Comparison of ENCODE assay signal across 9 mouse cellular contexts in the genomic region with DNA sequence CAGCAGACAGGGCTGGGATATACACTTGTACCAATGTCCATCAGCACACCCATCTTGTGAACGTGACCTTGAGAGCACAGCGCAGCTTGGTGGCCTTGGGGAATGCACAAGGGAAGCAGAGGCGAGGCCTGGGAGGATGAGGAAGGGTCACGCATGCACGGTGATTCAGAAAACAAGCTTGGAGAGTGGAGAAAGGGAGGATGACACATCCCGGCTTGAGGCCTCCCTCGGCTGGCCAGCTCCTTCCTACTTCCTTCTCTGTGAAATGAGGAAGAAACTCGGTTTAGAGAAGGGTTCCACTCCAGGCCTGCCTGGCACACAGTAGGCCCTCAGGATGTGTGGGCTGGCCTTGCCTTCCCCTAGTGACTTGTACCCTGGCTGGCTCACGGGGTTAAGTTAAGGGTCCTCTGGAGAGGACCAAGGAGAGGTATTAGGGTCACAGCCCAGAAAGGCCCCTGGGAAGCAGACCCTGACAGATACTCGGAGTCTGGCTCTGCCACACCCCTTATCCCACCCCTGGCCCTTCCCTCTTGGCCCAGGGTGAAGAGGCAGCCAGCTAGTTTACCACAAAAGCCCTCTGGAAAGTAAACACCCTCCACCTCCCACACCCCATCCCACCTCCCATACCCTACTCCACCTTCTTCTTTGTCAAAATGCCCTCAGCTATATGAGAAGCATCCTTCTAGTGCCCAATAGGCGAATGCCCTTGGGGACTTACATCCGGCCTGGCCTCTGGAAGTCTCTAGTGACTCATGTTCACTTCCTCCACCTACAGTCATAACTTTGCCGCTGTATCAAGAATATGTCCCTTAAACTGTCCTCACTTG. TPM values are rescaled to one million over a fixed set of nuclear protein-coding genes. Genes with fewer than 3 reads are reported as not detected.
DNase-seq lines count a peak whose midpoint lies in the region; ATAC-seq lines count a peak whose summit lies in the region.
"Had no signal": no experiment of that assay in that cellular context is flagged by ENCODE, and none has a peak within 500 bp of the region (broad histone marks: within the 10 kb centered on the region; RNA-seq: fewer than 3 reads in every experiment).

No protein-coding gene starts in this region.

- no peak overlapping the region for H3K27ac ChIP-seq in hindbrain, embryonic 15.5 days (replicated peaks)
- no peak overlapping the region for H3K27ac ChIP-seq in hindbrain, embryonic 11.5 days (ENCODE audit: low read depth, low read length)
- H3K27ac ChIP-seq in heart, embryonic 15.5 days: peak overlapping the region; percentile 58
- H3K27ac ChIP-seq in stomach, embryonic 15.5 days: 0 out of 2 replicates have a peak overlapping the region, but pooled peaks have one; percentile 35
- H3K27ac ChIP-seq in forebrain, embryonic 16.5 days (ENCODE audit: low read length): no peak overlapping the region

- H3K27me3 ChIP-seq in hindbrain, embryonic 15.5 days: no peaks in the 10 kb centered on the region
- H3K27me3 ChIP-seq in hindbrain, embryonic 11.5 days (ENCODE audit: control insufficient read depth, insufficient read depth, low read length): no peaks in the 10 kb centered on the region
- H3K27me3 ChIP-seq in heart, embryonic 15.5 days: no peaks in the 10 kb centered on the region
- H3K27me3 ChIP-seq in stomach, embryonic 15.5 days (replicated peaks): no peaks in the 10 kb centered on the region
- no peaks in the 10 kb centered on the region for H3K27me3 ChIP-seq in forebrain, embryonic 16.5 days (replicated peaks; ENCODE audit: control insufficient read depth, insufficient read depth, low read length)

- no peaks in the 10 kb centered on the region for H3K36me3 ChIP-seq in hindbrain, embryonic 15.5 days
- no peaks in the 10 kb centered on the region for H3K36me3 ChIP-seq in hindbrain, embryonic 11.5 days (ENCODE audit: control insufficient read depth, insufficient read depth, low read length)
- no peaks in the 10 kb centered on the region for H3K36me3 ChIP-seq in heart, embryonic 15.5 days
- H3K36me3 ChIP-seq in stomach, embryonic 15.5 days: no peaks in the 10 kb centered on the region
- no peaks in the 10 kb centered on the region for H3K36me3 ChIP-seq in forebrain, embryonic 16.5 days (ENCODE audit: control insufficient read depth, insufficient read depth)
- H3K36me3 ChIP-seq: forebrain, embryonic 10.5 days had no signal

- no peak for DNase-seq in hindbrain, embryonic 11.5 days (ENCODE audit: low spot score)
- DNase-seq in ovary, postnatal 36 days (ENCODE audit: low spot score): peak; percentile 38
- DNase-seq in ovary, postnatal 14 days (ENCODE audit: low spot score): no peak
- DNase-seq in frontal cortex, postnatal 36 days (ENCODE audit: low spot score in 2 of 2): no peak

- WGBS in hindbrain, embryonic 15.5 days: 71% methylated on average over 13 of the region's 13 CpGs
- 73% methylated on average over 13 of the region's 13 CpGs for WGBS in hindbrain, embryonic 11.5 days
- 63% methylated on average over 13 of the region's 13 CpGs for WGBS in heart, embryonic 15.5 days
- 65% methylated on average over 13 of the region's 13 CpGs for WGBS in stomach, embryonic 15.5 days
- 78% methylated on average over 13 of the region's 13 CpGs for WGBS in forebrain, embryonic 16.5 days

- no peaks in the 10 kb centered on the region for H3K9me3 ChIP-seq in hindbrain, embryonic 15.5 days
- H3K9me3 ChIP-seq in hindbrain, embryonic 11.5 days (ENCODE audit: control insufficient read depth, low read length): no peaks in the 10 kb centered on the region
- H3K9me3 ChIP-seq in heart, embryonic 15.5 days (replicated peaks): no peaks in the 10 kb centered on the region
- H3K9me3 ChIP-seq in stomach, embryonic 15.5 days: no peaks in the 10 kb centered on the region
- no peaks in the 10 kb centered on the region for H3K9me3 ChIP-seq in forebrain, embryonic 16.5 days (ENCODE audit: control insufficient read depth, low read length)
- H3K9me3 ChIP-seq: forebrain, embryonic 10.5 days had no signal

- ATAC-seq in hindbrain, embryonic 15.5 days (ENCODE audit: low FRiP score, low read depth): peak; percentile 40
- ATAC-seq in hindbrain, embryonic 11.5 days (ENCODE audit: low FRiP score): no peak
- 0 out of 2 replicates have a peak, but pooled peaks have one; percentile 21 for ATAC-seq in heart, embryonic 15.5 days (replicated peaks; ENCODE audit: insufficient number of reproducible peaks, insufficient read depth, low FRiP score, low read depth)
- 0 out of 2 replicates have a peak, but pooled peaks have one; percentile 16 for ATAC-seq in stomach, embryonic 15.5 days (ENCODE audit: insufficient read depth, low FRiP score, low read depth)
- no peak for ATAC-seq in forebrain, embryonic 16.5 days

- peaks cover 4% of the 10 kb centered on the region; the same call in 1 of the 2 replicates for H3K4me1 ChIP-seq in hindbrain, embryonic 15.5 days (replicated peaks)
- H3K4me1 ChIP-seq in hindbrain, embryonic 11.5 days (replicated peaks; ENCODE audit: control insufficient read depth, insufficient read depth, low read length): no peaks in the 10 kb centered on the region
- H3K4me1 ChIP-seq in heart, embryonic 15.5 days (replicated peaks): peaks cover 18% of the 10 kb centered on the region
- H3K4me1 ChIP-seq in stomach, embryonic 15.5 days: no peaks in the 10 kb centered on the region; the same call in 1 of the 2 replicates
- H3K4me1 ChIP-seq in forebrain, embryonic 16.5 days (replicated peaks; ENCODE audit: control insufficient read depth, insufficient read depth, low read length): 0 out of 2 replicates have a peak, but pooled peaks cover 3% of the 10 kb centered on the region

- H3K9ac ChIP-seq in hindbrain, embryonic 15.5 days: no peak overlapping the region
- no peak overlapping the region for H3K9ac ChIP-seq in hindbrain, embryonic 11.5 days (ENCODE audit: low read depth, low read length)
- no peak overlapping the region for H3K9ac ChIP-seq in heart, embryonic 15.5 days
- H3K9ac ChIP-seq in stomach, embryonic 15.5 days: no peak overlapping the region
- no peak overlapping the region for H3K9ac ChIP-seq in forebrain, embryonic 16.5 days (replicated peaks; ENCODE audit: low read depth, low read length)

- H3K4me3 ChIP-seq in hindbrain, embryonic 15.5 days: no peak overlapping the region
- no peak overlapping the region for H3K4me3 ChIP-seq in hindbrain, embryonic 11.5 days (ENCODE audit: low read depth, low read length)
- no peak overlapping the region for H3K4me3 ChIP-seq in heart, embryonic 15.5 days
- no peak overlapping the region for H3K4me3 ChIP-seq in stomach, embryonic 15.5 days (replicated peaks)
- no peak overlapping the region for H3K4me3 ChIP-seq in forebrain, embryonic 16.5 days (replicated peaks; ENCODE audit: low read length)
- H3K4me3 ChIP-seq: forebrain, embryonic 10.5 days had no signal

- no peak overlapping the region for H3K4me2 ChIP-seq in hindbrain, embryonic 15.5 days
- H3K4me2 ChIP-seq in hindbrain, embryonic 11.5 days (replicated peaks; ENCODE audit: low read depth, low read length): no peak overlapping the region
- no peak overlapping the region for H3K4me2 ChIP-seq in heart, embryonic 15.5 days
- no peak overlapping the region for H3K4me2 ChIP-seq in stomach, embryonic 15.5 days
- no peak overlapping the region for H3K4me2 ChIP-seq in forebrain, embryonic 16.5 days (ENCODE audit: low read length)

RNA-seq across cellular contexts. Expression of a gene that starts 38.3 kb away (rescaled TPM):
- polyA plus RNA-seq in hindbrain, embryonic 15.5 days (2015; fragmentation: Nextera tagmentation; extraction: Ambion mirVana): 0.39 and 0.54 TPM in 2 replicates
- 0.39 and 0.73 TPM in 2 replicates for polyA plus RNA-seq in hindbrain, embryonic 11.5 days (2014; fragmentation: Nextera tagmentation; extraction: Ambion mirVana)
- 2.2 and 3.5 TPM in 2 replicates for polyA plus RNA-seq in heart, embryonic 15.5 days (2015; fragmentation: Nextera tagmentation; extraction: Ambion mirVana)
- 3.0 and 4.9 TPM in 2 replicates for polyA plus RNA-seq in stomach, embryonic 15.5 days (2015; fragmentation: Nextera tagmentation; extraction: Ambion mirVana)
- not detected in 2 replicates for polyA plus RNA-seq in forebrain, embryonic 16.5 days (2015; fragmentation: Nextera tagmentation; extraction: Ambion mirVana)

RNA-seq across cellular contexts. Expression of a gene that starts 41.7 kb away (rescaled TPM):
- 40.5 TPM in 2 replicates for polyA plus RNA-seq in hindbrain, embryonic 15.5 days (2015; fragmentation: Nextera tagmentation; extraction: Ambion mirVana)
- 27.8 and 34.5 TPM in 2 replicates for polyA plus RNA-seq in hindbrain, embryonic 11.5 days (2014; fragmentation: Nextera tagmentation; extraction: Ambion mirVana)
- polyA plus RNA-seq in heart, embryonic 15.5 days (2015; fragmentation: Nextera tagmentation; extraction: Ambion mirVana): 14.8 and 15.8 TPM in 2 replicates
- polyA plus RNA-seq in stomach, embryonic 15.5 days (2015; fragmentation: Nextera tagmentation; extraction: Ambion mirVana): 20.0 and 21.2 TPM in 2 replicates
- 45.5 and 50.4 TPM in 2 replicates for polyA plus RNA-seq in forebrain, embryonic 16.5 days (2015; fragmentation: Nextera tagmentation; extraction: Ambion mirVana)

Comparison
In these comparisons a context has a peak if more than half of its experiments do, and no peak if none do; other contexts are left out.
1. ATAC-seq: peak in hindbrain, embryonic 15.5 days (single experiment), heart, embryonic 15.5 days (single experiment) and stomach, embryonic 15.5 days (single experiment); none in hindbrain, embryonic 11.5 days (single experiment) and forebrain, embryonic 16.5 days (single experiment).
2. H3K27ac ChIP-seq: peak in heart, embryonic 15.5 days (single experiment) and stomach, embryonic 15.5 days (single experiment); none in hindbrain, embryonic 15.5 days (single experiment), hindbrain, embryonic 11.5 days (single experiment) and forebrain, embryonic 16.5 days (single experiment).